Mouse (Mus musculus) retina, adult 2 months (tissue): ENCODE data around the gene Tsfm.

Experiments used
- DNase-seq: peaks from one replicate; pipeline ENCODE4 v3.0.0-alpha.2; 2012; ENCODE audit warnings: low read depth, low spot score

Gene Tsfm

GRCm38 (mm10) chr10:127041774-127042338 lies 11.2 kb upstream of the Tsfm start:
- peak; percentile 77 for DNase-seq

- no peak for DNase-seq
Observed at GRCm38 (mm10) chr10:127041274-127041766, 10.7 kb upstream of the Tsfm start, which contains the start of the genes Mettl1 and Eef1akmt3. Gene Mettl1, plus strand, starts transcription at chr10:127041414. Gene Eef1akmt3, minus strand, starts transcription at chr10:127041513.

GRCm38 (mm10) chr10:127040569-127041214 lies 10.1 kb upstream of the Tsfm start:
- no peak for DNase-seq

- no peak for DNase-seq
Observed at GRCm38 (mm10) chr10:127037641-127038040, 7.0 kb upstream of the Tsfm start.

- DNase-seq = no peak
Observed at GRCm38 (mm10) chr10:127036273-127036672, 5.6 kb upstream of the Tsfm start.

GRCm38 (mm10) chr10:127033301-127033741 lies 2.7 kb upstream of the Tsfm start:
- no peak for DNase-seq

- no peak for DNase-seq
Observed at GRCm38 (mm10) chr10:127018422-127018821, 12.2 kb downstream of the Tsfm start.

- no peak for DNase-seq
Observed at GRCm38 (mm10) chr10:127017071-127017470, 13.6 kb downstream of the Tsfm start.

- no peak for DNase-seq
Observed at GRCm38 (mm10) chr10:127016488-127016887, 14.2 kb downstream of the Tsfm start.

- DNase-seq = no peak
Observed at GRCm38 (mm10) chr10:127003806-127004205, 26.8 kb downstream of the Tsfm start.

- no peak for DNase-seq
Observed at GRCm38 (mm10) chr10:127003334-127003733, 27.3 kb downstream of the Tsfm start.

- DNase-seq = no peak
Observed at GRCm38 (mm10) chr10:127002765-127003164, 27.9 kb downstream of the Tsfm start.

GRCm38 (mm10) chr10:127002056-127002455 lies 28.6 kb downstream of the Tsfm start:
- DNase-seq = no peak

- no peak for DNase-seq
Observed at GRCm38 (mm10) chr10:127001297-127001696, 29.3 kb downstream of the Tsfm start.

- no peak for DNase-seq
Observed at GRCm38 (mm10) chr10:127000529-127000928, 30.1 kb downstream of the Tsfm start, which contains the start of gene Avil. Gene Avil, plus strand, starts transcription at chr10:127000709.

- no peak for DNase-seq
Observed at GRCm38 (mm10) chr10:126997340-126998113, 33.1 kb downstream of the Tsfm start.

GRCm38 (mm10) chr10:126993621-126994020 lies 37.0 kb downstream of the Tsfm start:
- no peak for DNase-seq

GRCm38 (mm10) chr10:126991676-126992075 lies 39.0 kb downstream of the Tsfm start:
- DNase-seq = no peak

- DNase-seq = peak; percentile 61
Observed at GRCm38 (mm10) chr10:126990313-126991056, 40.2 kb downstream of the Tsfm start.

GRCm38 (mm10) chr10:126988513-126989165 lies 42.0 kb downstream of the Tsfm start:
- no peak for DNase-seq
